Mouse (Mus musculus): ENCODE measurements around the gene Osgin1.

- TF ChIP-seq POLR2A (IDR thresholded peaks at IDR 0.05; ENCODE audit: borderline replicate concordance, low read depth, low read length): no peak
- no peak for TF ChIP-seq CTCF (IDR thresholded peaks at IDR 0.05; ENCODE audit: low read depth, low read length)
These were observed 12.3 kb upstream of the Osgin1 start for GRCm38 (mm10) chr8:119421603-119422122.

All from bone marrow macrophage, adult 2 months (primary cell).